Mouse (Mus musculus) urinary bladder, postnatal 36 days (tissue): Measurements from ENCODE around the gene 4931422A03Rik.

Experiments
- DNase-seq, 2 experiments: peaks; one replicate each; pipeline ENCODE4 v3.0.0; 2022; ENCODE audit warnings: low spot score in 2 of 2, mixed read lengths in 1 of 2

4931422A03Rik gene

GRCm38 (mm10) chr2:103970041-103970790 lies 57.9 kb downstream of the 4931422A03Rik start:
- DNase-seq, result peak; percentile 25 to 26

- DNase-seq, result peak; percentile 23 to 38
These were observed 58.6 kb downstream of the 4931422A03Rik start for GRCm38 (mm10) chr2:103969437-103970040.

- no peak for DNase-seq
These were observed 59.2 kb downstream of the 4931422A03Rik start for GRCm38 (mm10) chr2:103968919-103969436.

- DNase-seq, result no peak
These were observed 60.0 kb downstream of the 4931422A03Rik start for GRCm38 (mm10) chr2:103968186-103968585.

- no peak for DNase-seq
These were observed 62.8 kb downstream of the 4931422A03Rik start for GRCm38 (mm10) chr2:103965391-103965790.

GRCm38 (mm10) chr2:103962349-103962748 lies 65.8 kb downstream of the 4931422A03Rik start:
- DNase-seq, result no peak

- DNase-seq, result no peak
These were observed 68.6 kb downstream of the 4931422A03Rik start for GRCm38 (mm10) chr2:103959574-103959973.

- no peak for DNase-seq
These were observed 69.1 kb downstream of the 4931422A03Rik start for GRCm38 (mm10) chr2:103959066-103959465.

GRCm38 (mm10) chr2:103958634-103959033 lies 69.5 kb downstream of the 4931422A03Rik start:
- DNase-seq, result no peak

GRCm38 (mm10) chr2:103957649-103958546 lies 70.3 kb downstream of the 4931422A03Rik start, which contains the start of gene Lmo2:
Gene Lmo2, plus strand, starts transcription at chr2:103957986.
- no peak for DNase-seq

GRCm38 (mm10) chr2:103956867-103957266 lies 71.3 kb downstream of the 4931422A03Rik start:
- no peak for DNase-seq

- DNase-seq, result no peak
These were observed 72.4 kb downstream of the 4931422A03Rik start for GRCm38 (mm10) chr2:103955714-103956113.

GRCm38 (mm10) chr2:103953050-103953835 lies 74.9 kb downstream of the 4931422A03Rik start:
- DNase-seq, result no peak

- DNase-seq, result no peak
These were observed 80.0 kb downstream of the 4931422A03Rik start for GRCm38 (mm10) chr2:103947982-103948655.

GRCm38 (mm10) chr2:103946892-103947291 lies 81.3 kb downstream of the 4931422A03Rik start:
- no peak for DNase-seq

- DNase-seq, result no peak
These were observed 82.5 kb downstream of the 4931422A03Rik start for GRCm38 (mm10) chr2:103945571-103946092.

GRCm38 (mm10) chr2:103944859-103945258 lies 83.3 kb downstream of the 4931422A03Rik start:
- no peak for DNase-seq

GRCm38 (mm10) chr2:103941085-103941484 lies 87.1 kb downstream of the 4931422A03Rik start:
- no peak for DNase-seq

GRCm38 (mm10) chr2:103939003-103939402 lies 89.2 kb downstream of the 4931422A03Rik start:
- no peak for DNase-seq

GRCm38 (mm10) chr2:103938573-103938972 lies 89.6 kb downstream of the 4931422A03Rik start:
- DNase-seq, result no peak
